Mouse (Mus musculus): ENCODE results near the gene Aoc3.
"Not testable (repeated sequence)": the region's sequence is repeated elsewhere in the genome, so short reads cannot be mapped to it uniquely, and the experiment has no call there.

Gene Aoc3

DNA sequence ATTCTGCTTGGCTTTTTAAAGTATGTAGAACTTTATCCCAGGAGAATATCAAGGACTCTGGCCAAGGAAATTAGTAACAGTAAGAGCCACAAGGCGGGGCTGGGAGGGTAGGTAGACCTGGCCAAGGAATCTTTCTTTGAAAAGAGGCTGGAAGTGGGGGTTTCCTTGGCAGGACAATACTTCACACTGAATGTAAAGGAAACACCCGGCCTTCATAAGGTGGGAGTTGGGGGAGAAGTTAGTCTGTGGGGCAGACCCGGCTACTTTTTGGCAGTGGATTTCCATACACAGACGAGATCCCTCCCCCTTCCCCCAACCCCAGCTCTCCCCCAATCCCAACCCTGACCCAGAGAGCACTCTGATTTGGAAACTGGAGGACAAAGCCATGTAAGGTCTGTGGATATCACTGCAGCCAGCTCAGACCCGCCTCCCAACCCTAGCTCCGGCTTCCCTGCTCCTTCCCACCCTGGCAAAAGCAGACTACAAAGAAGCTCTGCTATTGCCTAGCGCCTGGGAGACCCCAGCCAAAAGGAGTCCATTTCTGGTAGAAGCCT lies at the start of gene Aoc3:
Gene Aoc3 (plus strand): TSS at position 235 of the 554 bp plus-strand sequence.
- no peak for DNase-seq (ENCODE audit: low spot score)

DNA sequence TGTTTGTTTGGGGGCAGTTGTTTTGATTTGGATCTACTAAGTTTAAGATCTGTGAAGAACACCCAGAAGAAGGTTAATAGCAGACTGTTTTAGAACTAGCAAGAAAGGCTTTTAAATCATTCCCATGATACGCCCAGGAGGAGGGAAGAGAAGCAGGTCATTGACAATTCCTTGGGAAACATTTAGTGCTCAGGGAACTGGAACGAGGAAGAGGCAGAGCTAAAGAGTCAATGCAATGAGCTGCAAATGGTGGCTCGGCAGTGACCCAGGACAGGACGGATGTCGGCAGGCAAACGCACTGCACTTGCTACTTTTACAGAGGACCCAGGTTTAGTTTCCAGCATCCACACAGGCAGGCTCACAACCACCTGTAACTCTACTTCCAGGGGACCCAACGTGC lies 49.6 kb upstream of the Aoc3 start:
- DNase-seq (ENCODE audit: low spot score): no peak

GRCm38 (mm10) chr11:101282896-101283295 lies 47.5 kb upstream of the Aoc3 start:
- no peak for DNase-seq (ENCODE audit: low spot score)

DNA sequence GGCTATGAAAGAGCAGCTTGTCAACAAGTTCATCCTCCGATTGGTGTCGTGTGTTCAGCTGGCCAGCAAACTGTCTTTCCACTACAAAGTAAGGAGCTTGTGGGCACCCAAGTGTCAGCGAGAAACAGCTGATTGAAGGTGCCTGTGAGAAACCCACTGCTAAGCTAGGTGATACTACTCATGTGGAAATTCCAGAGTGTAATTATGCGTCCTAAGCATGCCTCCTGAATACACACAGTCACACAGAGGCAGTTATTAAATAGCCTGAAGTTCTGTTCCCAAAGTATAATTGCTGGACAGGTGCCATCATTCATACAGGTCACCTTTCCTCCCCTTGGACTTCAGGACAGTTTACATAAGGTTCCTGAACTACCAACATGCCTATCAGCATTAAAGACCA lies 46.6 kb upstream of the Aoc3 start:
- no peak for DNase-seq (ENCODE audit: low spot score)

DNA sequence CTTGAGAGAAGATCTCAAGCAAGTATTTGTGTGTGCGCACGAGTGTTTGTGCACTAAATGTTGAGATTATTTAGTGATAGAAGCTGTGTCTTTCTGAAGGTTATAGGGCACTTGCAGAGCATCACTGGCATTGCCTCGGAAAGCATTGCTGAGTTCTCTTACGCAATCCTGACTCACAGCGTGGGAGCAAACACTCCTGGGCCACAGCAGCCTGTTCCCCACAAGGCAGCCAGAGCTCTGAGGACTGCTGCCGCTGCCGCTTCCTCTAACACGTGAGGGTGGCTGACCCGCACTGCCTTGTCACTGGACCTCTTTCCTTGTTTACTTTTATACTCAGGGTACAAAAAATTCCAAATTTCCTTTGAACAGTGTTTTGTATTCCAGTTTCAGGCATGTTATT lies 43.1 kb upstream of the Aoc3 start:
- no peak for DNase-seq (ENCODE audit: low spot score)

- no peak for DNase-seq (ENCODE audit: low spot score)
Observed at GRCm38 (mm10) chr11:101291231-101291630, 39.2 kb upstream of the Aoc3 start.

GRCm38 (mm10) chr11:101295191-101295590 lies 35.2 kb upstream of the Aoc3 start:
- no peak for DNase-seq (ENCODE audit: low spot score)

DNA sequence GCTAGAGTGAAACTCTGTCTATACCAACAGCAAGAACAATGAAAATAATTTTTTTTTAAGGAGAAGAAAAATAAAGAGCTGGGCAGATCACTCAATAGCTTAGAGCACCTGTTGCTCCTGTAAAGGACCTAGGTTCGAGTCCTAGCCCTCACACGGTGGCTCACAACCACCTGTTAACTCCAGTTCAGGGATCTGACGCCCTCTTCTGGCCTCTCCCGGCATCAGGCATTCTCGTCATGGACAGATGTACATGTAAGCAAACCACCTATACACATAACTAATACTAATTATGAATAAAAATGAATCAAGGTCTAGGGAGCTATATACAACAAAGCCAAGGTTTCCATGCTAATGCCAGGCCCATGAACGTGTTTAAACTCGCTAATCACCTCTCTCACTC lies 29.5 kb upstream of the Aoc3 start:
- DNase-seq (ENCODE audit: low spot score): peak; percentile 46

- DNase-seq (ENCODE audit: low spot score): no peak
Observed at GRCm38 (mm10) chr11:101301299-101302003, 29.0 kb upstream of the Aoc3 start.

GRCm38 (mm10) chr11:101302004-101302798 lies 28.2 kb upstream of the Aoc3 start, which contains the start of gene Becn1:
Gene Becn1 (minus strand): TSS chr11:101302286.
- DNase-seq (ENCODE audit: low spot score): peak; percentile 94

- DNase-seq (ENCODE audit: low spot score): no peak
Observed at GRCm38 (mm10) chr11:101307744-101308143, 22.7 kb upstream of the Aoc3 start.

DNA sequence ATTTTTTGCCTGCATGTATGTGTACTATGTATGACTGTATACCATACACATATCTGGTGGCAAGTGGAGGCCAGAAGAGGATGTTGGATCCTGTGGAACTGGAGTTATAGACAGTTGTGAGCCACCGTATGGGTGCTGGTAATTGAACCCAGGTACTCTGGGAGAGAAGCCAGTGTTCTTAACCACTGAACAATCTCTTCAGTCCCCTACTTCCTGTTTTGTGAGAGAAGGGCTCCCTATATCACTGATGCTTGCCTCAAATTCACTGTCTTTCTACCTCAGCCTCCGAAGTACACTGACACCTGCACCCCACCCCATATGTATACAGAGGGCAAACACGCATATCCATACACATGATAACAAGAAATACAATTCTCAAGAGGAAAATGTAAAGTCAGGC lies 19.3 kb upstream of the Aoc3 start:
- no peak for DNase-seq (ENCODE audit: low spot score)

GRCm38 (mm10) chr11:101312150-101312549 lies 18.3 kb upstream of the Aoc3 start:
- no peak for DNase-seq (ENCODE audit: low spot score)

DNA sequence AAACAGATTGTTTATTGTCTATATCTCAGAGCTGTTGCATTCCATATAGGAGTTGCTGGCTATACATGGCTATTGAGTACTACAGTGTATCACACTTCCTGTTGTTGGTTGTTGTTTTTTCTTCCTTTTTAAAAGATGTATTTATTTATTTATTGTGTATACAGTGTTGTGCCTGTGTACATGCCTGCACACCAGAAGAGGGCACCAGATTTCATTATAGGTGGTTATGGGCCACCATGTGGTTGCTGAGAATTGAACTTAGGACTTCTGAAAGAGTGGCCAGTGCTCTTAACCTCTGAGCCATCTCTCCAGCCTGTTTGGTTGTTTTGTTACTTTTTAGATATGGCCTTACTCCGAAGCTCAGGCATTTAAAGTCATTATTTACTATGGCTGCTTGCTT lies 15.8 kb upstream of the Aoc3 start:
- no peak for DNase-seq (ENCODE audit: low spot score)

- DNase-seq (ENCODE audit: low spot score): no peak
Observed at GRCm38 (mm10) chr11:101315082-101315650, 15.2 kb upstream of the Aoc3 start.

DNA sequence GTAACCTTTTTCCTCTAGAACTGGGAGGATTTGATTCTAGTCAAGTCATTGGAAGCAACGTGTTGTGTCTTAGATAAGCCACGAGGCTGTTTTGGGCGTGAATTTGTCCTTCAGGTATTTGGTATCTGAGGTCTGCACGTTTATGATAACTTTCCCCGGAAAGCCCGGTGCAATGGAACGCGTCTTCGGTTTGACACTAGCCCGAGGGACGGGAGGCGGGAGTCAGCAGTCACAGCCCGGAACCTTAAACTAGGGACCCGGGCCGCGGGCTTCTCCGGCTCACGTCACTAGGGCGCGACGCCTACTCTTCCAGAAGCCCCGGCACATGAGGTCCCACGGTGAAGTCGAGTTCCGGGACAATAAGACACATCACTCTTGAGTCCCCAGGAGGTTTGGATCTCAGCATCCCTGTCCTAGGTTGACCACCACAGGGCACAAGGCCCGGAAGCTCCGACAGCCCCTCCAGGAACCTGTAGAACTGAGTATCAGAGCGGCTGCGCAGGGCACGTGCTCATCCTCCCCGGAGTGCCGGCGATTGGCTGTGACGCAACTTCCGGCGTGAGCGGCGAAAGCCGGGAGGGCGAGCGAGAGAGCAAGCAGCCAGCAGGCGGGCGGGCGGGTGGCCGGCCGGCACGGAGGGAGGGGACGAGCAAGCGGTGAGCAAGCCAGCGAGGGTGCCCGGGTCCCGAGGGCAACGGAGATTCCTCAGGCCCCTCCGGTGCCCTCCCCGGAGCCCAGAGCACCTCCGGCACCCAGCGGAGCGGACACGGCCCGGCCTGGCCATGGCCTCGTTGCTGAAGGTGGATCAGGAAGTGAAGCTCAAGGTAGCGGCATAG lies 14.5 kb upstream of the Aoc3 start, which contains the start of gene Psme3:
Gene Psme3 (plus strand): TSS at position 549 of the 836 bp plus-strand sequence.
- peak; percentile 94 for DNase-seq (ENCODE audit: low spot score)

- DNase-seq (ENCODE audit: low spot score): peak; percentile 50
Observed at GRCm38 (mm10) chr11:101316501-101316917, 13.9 kb upstream of the Aoc3 start.

GRCm38 (mm10) chr11:101323609-101324008 lies 6.8 kb upstream of the Aoc3 start:
- DNase-seq (ENCODE audit: low spot score): peak; percentile 39

GRCm38 (mm10) chr11:101324763-101325162 lies 5.6 kb upstream of the Aoc3 start, which contains the start of gene Aoc2:
Gene Aoc2 (plus strand): TSS chr11:101325063.
- DNase-seq (ENCODE audit: low spot score): no peak

DNA sequence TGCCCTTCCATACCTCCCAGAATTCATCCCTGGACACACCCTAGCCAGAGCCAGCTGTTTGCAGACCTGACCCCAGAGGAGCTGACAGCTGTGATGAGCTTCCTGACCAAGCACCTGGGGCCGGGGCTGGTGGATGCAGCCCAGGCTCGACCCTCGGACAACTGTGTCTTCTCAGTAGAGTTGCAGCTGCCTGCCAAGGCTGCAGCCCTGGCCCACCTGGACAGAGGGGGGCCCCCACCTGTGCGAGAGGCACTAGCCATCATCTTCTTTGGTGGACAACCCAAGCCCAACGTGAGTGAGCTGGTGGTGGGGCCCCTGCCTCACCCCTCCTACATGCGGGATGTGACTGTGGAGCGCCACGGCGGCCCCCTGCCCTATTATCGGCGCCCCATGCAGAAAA lies 5.2 kb upstream of the Aoc3 start:
- not testable (repeated sequence) for DNase-seq (ENCODE audit: low spot score)

GRCm38 (mm10) chr11:101326147-101326546 lies 4.3 kb upstream of the Aoc3 start:
- DNase-seq (ENCODE audit: low spot score): no peak

- no peak for DNase-seq (ENCODE audit: low spot score)
Observed at GRCm38 (mm10) chr11:101327311-101327710, 3.1 kb upstream of the Aoc3 start.
